Mouse (Mus musculus) heart, postnatal 14 days (tissue): ENCODE data around the gene Mpped1. TPM values are rescaled to one million over a fixed set of nuclear protein-coding genes. Genes with fewer than 3 reads are reported as not detected.

Experiments used
- DNase-seq, 2 experiments: peaks; one replicate each; pipeline ENCODE4 v3.0.0; 2021 to 2022
- intact Hi-C: fragments of 180-260 bp; cut with DNase I; formaldehyde crosslinking; loops from one replicate; pipeline ENCODE4 v1.15.1; 2025
- total RNA-seq, 2 experiments: library from RNA; stranded (reverse); gene quantifications; 2 replicates each; pipeline ENCODE4 v1.2.3; 2021

The Mpped1 gene
- total RNA-seq, 2 experiments from 2014 or later: not detected

GRCm38 (mm10) chr15:83877898-83878297 is 98.6 kb downstream of the Mpped1 start:
- DNase-seq: no peak
- intact Hi-C loops: no loop called here

- peak; percentile 39 to 61 for DNase-seq
These were observed 100.6 kb downstream of the Mpped1 start for GRCm38 (mm10) chr15:83879845-83880244.

GRCm38 (mm10) chr15:83883821-83884220 is 104.6 kb downstream of the Mpped1 start:
- intact Hi-C loops: no loop called here
- no peak for DNase-seq

More at GRCm38 (mm10) chr15:83879845-83880244, 100.6 kb downstream of the Mpped1 start:
- intact Hi-C loops: no loop called here

- intact Hi-C loops: no loop called here
- no peak for DNase-seq
These were observed 105.0 kb downstream of the Mpped1 start for GRCm38 (mm10) chr15:83884291-83884690.

- intact Hi-C loops: no loop called here
- DNase-seq: no peak
These were observed 113.6 kb downstream of the Mpped1 start for GRCm38 (mm10) chr15:83892871-83893270.

- intact Hi-C loops: no loop called here
- DNase-seq: peak in 1 of 2 experiments; percentile 4
These were observed 115.0 kb downstream of the Mpped1 start for GRCm38 (mm10) chr15:83894261-83894660.

GRCm38 (mm10) chr15:83896011-83896410 is 116.7 kb downstream of the Mpped1 start:
- intact Hi-C loops: no loop called here
- DNase-seq: no peak

- intact Hi-C loops: no loop called here
These were observed 118.0 kb downstream of the Mpped1 start for GRCm38 (mm10) chr15:83897286-83897685.

GRCm38 (mm10) chr15:83906472-83906871 is 127.2 kb downstream of the Mpped1 start:
- intact Hi-C loops: no loop called here
- DNase-seq: no peak

More at GRCm38 (mm10) chr15:83897286-83897685, 118.0 kb downstream of the Mpped1 start:
- no peak for DNase-seq

Other genes starting within 250 kb of the Mpped1 start
- 10 to 100 TPM; 64.8 to 66.0 TPM for gene Tspo, start 215.9 kb upstream of the Mpped1 start, total RNA-seq
- gene Mcat, start 215.7 kb upstream of the Mpped1 start, total RNA-seq: 10 to 100 TPM; 32.9 to 33.0 TPM
- gene Ttll12, start 184.3 kb upstream of the Mpped1 start, total RNA-seq: 1 to 10 TPM; 5.1 to 6.0 TPM
- 1 to 10 TPM; 3.7 to 4.0 TPM for gene Scube1, start 54.4 kb upstream of the Mpped1 start, total RNA-seq